Mouse (Mus musculus) E14TG2a.4 (cell line): ENCODE measurements around the gene Ankrd35.

Source experiments
- CTCF ChIP-seq: conservative IDR thresholded peaks from 2 replicates; pipeline ENCODE4 v1.5.1; 2014; ENCODE audit warnings: low read length
- NANOG ChIP-seq: IDR thresholded peaks from 2 replicates; pipeline ENCODE4 v1.6.1; 2014; ENCODE audit warnings: borderline replicate concordance, low read length, mixed read lengths
- POU5F1 ChIP-seq: IDR thresholded peaks from 2 replicates; pipeline ENCODE4 v1.6.1; 2014; ENCODE audit warnings: low read length, borderline replicate concordance

DNA sequence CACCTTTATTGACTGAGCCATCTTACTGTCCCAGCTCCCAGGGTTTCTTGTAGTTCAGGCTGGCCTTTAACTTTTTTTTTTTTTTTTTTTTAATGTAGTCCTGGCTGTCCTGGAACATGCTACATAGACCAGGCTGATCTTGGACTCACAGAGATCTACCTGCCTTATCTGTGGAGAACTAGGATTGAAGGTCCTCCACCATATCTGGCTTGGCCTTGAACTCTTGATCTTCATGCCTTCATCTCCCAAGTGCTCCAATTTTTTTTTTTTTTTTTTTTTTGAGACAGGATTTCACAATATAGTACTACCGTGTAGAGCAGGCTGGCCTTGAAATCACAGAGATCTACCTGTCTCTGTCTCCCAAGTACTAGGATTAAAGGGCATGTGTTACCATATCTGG, 23.6 kb downstream of the Ankrd35 start:
- TF ChIP-seq CTCF (no peak), POU5F1 (no peak), NANOG (no peak)
